Mouse (Mus musculus): ENCODE data around the gene Nr1i2.
"Not testable (repeated sequence)": the region's sequence is repeated elsewhere in the genome, so short reads cannot be mapped to it uniquely, and the experiment has no call there.

Nr1i2 gene

GRCm38 (mm10) chr16:38294685-38295348 lies at the start of gene Nr1i2:
Gene Nr1i2, minus strand, starts transcription at chr16:38294824.
- DNase-seq (ENCODE audit: low spot score in 2 of 2): no peak

- peak; percentile 44 to 68 for DNase-seq (ENCODE audit: low spot score in 2 of 2)
Measured at GRCm38 (mm10) chr16:38341396-38342324, 47.0 kb upstream of the Nr1i2 start, which contains the start of gene Maats1. Gene Maats1, minus strand, starts transcription at chr16:38342143.

- DNase-seq (ENCODE audit: low spot score in 2 of 2): not testable (repeated sequence)
Measured at GRCm38 (mm10) chr16:38338077-38338476, 43.5 kb upstream of the Nr1i2 start.

DNA sequence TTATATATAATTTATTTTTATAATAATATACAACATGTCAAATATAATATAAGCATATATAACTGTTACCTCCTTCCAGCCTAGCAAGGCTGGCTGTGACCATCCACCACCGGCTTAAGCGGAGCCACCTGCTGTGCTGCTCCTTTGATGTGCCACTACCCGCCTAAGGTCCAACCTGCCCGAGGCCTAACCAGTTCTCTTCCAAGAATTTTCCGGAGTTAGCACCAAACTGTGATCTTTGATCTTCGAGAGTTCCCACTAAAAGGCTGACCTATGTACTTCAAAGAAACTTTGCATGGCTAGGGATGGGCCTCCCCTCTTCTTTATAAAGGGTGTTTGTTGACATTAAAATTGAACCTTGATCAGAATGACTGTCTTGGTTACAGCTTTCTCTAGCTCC lies 39.8 kb upstream of the Nr1i2 start:
- no peak for DNase-seq (ENCODE audit: low spot score in 2 of 2)

GRCm38 (mm10) chr16:38329340-38329739 lies 34.7 kb upstream of the Nr1i2 start:
- DNase-seq (ENCODE audit: low spot score in 2 of 2): no peak

GRCm38 (mm10) chr16:38326778-38327397 lies 32.3 kb upstream of the Nr1i2 start:
- no peak for DNase-seq (ENCODE audit: low spot score in 2 of 2)

DNA sequence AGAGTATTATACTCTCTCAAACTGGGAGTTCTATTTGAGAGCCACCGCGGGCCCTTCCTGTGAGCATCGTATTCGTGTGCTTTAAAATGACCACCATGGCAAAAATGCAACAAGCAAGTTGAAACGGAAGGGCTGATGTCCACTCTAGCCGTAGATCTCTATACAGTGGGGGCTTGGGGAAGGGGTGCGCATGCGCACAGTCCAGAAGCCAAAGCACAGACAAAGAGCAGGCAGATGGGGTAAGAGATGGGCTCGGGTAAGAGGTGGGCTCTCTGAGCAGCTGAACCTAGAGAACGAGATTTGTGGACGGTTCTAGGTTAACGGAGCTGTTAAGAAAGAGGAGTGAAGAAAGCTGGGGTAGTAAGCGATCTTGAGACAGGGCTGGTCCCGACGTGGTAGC lies 29.7 kb upstream of the Nr1i2 start:
- DNase-seq (ENCODE audit: low spot score in 2 of 2): no peak

DNA sequence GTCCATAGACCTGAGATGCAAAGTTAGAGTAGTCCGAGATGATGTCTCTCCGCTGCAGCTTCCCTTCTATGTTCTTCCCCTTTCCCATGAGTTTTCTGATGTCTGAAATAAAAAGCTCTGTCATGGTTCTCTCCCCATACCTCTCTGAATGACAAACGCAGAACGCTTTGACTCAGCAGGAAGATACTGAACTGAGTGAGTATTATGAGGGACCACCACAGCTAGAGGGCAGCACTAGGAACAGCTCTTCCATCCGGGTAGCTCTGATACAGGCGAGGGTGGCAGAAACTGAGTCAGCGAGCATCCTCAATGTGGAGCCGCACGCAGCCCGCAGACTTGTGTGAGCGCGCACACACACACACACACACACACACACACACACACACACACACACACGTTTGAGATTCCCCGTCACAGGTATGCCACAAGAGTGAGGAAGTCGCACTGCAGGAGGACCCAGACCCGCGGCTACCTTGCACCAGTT lies 26.9 kb upstream of the Nr1i2 start:
- peak; percentile 49 to 62 for DNase-seq (ENCODE audit: low spot score in 2 of 2)

DNA sequence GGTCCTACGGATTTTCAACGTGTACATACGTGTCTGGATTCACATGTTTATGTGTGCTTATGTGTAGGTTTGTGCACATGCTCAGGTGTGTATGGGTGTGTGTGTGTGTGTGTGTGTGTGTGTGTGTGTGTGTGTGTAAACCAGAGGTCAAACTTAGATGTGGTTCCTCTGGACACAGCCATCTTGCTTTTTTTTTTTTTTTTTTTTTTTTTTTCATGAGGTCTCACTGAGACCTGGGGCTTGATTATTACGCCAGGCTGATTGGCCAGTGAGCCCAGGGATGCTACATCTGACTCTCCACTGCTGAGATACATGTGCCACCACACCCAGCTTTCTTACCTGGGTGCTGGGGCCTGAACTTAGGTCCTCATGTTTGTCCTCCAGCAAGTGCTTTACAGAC lies 24.5 kb upstream of the Nr1i2 start:
- DNase-seq (ENCODE audit: low spot score in 2 of 2): no peak

DNA sequence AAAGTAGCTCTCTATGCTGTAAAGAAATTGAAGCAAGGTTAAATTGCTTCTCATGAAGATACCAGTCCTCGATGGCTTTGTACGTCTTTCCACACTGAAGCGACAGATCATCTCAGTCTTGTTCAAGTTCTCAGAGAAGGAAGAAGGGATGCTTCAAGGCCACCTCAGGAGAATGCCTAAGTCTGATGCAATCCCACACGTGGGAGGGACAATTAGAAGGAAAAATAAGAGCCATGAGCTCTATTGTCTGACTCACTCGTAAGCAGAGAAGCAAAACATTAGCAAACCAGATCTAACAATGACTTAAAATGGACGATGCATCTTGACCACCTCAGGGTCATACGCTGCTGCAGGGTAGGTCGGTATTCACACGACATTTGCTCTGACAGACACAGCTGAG lies 23.9 kb upstream of the Nr1i2 start:
- DNase-seq (ENCODE audit: low spot score in 2 of 2): no peak

DNA sequence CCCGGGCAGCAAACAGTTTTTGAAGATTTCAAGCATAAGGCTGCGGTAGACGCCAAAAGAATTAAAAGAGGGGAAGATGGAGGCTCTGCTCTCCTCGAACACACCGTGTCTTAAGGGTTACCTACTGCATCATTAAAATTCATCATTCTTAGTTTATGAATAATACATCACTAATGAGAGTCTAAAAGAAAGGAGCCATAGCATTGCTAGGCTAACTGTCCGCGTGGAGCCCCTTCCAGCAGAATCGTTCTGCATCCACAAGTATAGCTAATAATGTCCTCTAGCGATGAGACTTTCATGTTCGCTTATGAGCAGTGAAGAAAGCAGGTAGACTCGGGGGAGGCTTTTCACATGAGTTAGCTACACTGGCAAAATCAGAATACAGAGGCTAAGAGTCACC lies 13.6 kb upstream of the Nr1i2 start:
- no peak for DNase-seq (ENCODE audit: low spot score in 2 of 2)

DNA sequence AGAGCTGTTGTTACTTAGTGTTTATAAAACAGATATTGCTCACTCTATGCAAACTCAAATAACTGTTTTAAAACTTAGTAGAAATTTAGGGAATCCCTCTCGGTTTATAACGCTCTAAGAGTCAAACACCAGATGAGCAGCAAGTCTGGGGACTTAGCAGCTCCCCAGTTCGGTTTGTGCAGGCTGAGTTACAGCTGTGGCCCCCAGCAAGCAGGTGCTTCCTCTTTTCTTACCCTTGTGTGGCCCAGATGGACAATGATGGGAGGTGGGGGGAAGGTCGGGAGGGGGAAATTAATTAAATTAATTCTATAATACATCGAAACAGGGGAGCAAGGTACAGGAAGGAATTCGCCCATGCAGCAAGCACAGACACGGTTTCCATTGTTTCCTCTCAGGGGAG lies 13.0 kb upstream of the Nr1i2 start:
- DNase-seq (ENCODE audit: low spot score in 2 of 2): no peak

GRCm38 (mm10) chr16:38307221-38307605 lies 12.6 kb upstream of the Nr1i2 start:
- DNase-seq (ENCODE audit: low spot score in 2 of 2): no peak

DNA sequence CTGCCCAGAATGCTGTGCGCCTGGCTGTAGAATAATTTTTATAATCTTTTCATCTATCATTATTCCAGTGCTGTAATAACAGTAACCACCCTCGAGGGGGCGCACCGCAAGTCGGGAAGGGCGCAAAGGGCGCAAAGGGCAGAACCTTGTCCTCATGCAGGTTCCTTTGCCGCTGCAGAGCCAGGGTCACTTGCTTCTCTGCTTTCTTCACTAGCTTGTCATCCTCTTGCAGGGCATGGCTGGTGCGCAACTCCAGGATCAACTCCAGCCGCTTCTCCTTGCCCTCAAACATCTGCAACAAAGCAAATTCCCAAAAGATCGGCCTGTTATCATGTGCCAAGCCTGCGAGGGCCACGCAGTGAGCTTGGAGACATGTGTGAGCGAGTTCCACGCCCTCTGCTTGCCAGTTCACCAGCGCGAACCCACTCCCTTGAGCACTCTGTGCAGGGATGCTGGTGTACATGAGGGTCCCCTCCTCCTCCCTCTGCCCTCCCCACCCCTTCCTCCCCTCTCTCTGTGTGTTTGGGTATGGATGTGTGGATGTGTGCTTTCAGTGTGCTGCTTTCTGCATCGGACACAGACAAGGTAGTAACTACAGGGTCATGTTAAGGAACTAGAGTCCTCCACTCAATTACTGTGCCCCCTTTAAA lies 12.1 kb upstream of the Nr1i2 start:
- DNase-seq (ENCODE audit: low spot score in 2 of 2): no peak

- DNase-seq (ENCODE audit: low spot score in 2 of 2): no peak
Measured at GRCm38 (mm10) chr16:38304460-38305194, 10.0 kb upstream of the Nr1i2 start.

DNA sequence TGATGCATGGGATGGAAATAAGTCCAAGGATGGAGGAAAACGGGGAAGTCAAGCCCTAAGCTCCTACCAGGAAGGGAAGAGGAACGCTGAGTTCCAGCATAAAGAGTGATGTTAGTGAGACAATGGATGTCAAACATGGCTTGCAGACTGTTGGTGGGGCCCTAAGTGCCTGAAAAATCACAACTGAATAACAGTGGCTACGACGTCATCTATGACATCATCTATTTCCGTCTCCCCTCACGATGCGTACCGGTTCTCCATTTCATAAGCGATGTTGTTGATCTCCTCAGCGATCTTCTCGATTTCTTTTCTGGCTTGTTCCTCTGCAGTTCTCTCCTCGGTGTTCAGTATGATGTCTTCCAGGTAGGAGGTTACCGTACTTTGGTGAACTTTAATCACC lies 7.7 kb upstream of the Nr1i2 start:
- DNase-seq (ENCODE audit: low spot score in 2 of 2): no peak

DNA sequence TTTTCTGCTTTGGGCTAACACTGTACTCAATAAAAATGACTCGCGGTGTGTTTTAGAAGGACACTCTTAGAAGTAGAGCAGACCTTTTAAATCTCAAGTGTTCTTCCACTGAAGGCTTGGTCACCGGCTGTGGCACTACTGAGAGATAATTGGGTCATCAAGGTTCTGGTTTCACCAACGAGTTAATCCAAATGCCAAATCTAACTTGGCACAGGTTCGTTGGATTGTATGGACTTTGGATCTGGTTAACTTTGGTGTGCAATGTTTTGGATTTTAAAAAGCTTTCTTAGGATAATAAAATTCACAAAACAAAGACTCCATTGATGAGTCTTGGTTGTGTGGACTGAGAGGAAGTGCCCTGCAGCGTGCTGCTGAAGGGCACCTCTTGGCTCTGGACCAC lies 3.8 kb upstream of the Nr1i2 start:
- DNase-seq (ENCODE audit: low spot score in 2 of 2): no peak

- DNase-seq (ENCODE audit: low spot score in 2 of 2): no peak
Measured at GRCm38 (mm10) chr16:38295349-38295930, 816 bp upstream of the Nr1i2 start.

GRCm38 (mm10) chr16:38290151-38290550 lies 4.5 kb downstream of the Nr1i2 start:
- no peak for DNase-seq (ENCODE audit: low spot score in 2 of 2)

DNA sequence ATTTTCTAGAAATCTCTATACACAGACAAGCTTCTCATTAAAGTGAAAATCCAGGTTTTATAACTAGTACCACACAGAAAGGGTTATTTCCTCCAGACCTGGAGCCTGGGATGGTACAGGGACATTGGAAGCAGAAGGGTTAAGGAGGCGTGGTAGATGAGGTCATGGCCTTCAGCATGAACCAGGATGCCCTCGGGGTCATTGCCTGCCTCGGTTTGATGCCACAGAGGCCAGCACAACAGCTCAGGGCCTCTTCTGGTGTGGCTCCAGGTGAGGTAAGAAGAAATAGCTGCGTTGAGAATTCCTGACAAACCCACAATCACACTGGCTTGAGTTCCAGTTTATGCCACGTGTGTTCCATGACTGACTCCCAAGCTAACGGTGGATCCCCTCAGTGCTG lies 5.8 kb downstream of the Nr1i2 start:
- DNase-seq (ENCODE audit: low spot score in 2 of 2): no peak

GRCm38 (mm10) chr16:38287762-38288161 lies 6.9 kb downstream of the Nr1i2 start:
- no peak for DNase-seq (ENCODE audit: low spot score in 2 of 2)

Data from frontal cortex, postnatal 10 days (tissue).